8 mouse cellular contexts compared by ENCODE assay signal in genomic region chr5:30927945-30928529, GRCm38 (mm10). TPM values are rescaled to one million over a fixed set of nuclear protein-coding genes. Genes with fewer than 3 reads are reported as not detected.
DNase-seq lines count a peak whose midpoint lies in the region; ATAC-seq and TF ChIP-seq lines count a peak whose summit lies in the region.

No protein-coding gene starts in this region.

- no peaks in the 10 kb centered on the region for H3K36me3 ChIP-seq in heart, embryonic 10.5 days
- no peaks in the 10 kb centered on the region for H3K36me3 ChIP-seq in forebrain, embryonic 14.5 days (ENCODE audit: control insufficient read depth, insufficient read depth, low read length)
- H3K36me3 ChIP-seq in midbrain, postnatal 0 days (ENCODE audit: insufficient read depth, low read length): peaks cover under 1% of the 10 kb centered on the region; the same call in 1 of the 2 replicates

- no peak overlapping the region for H3K27ac ChIP-seq in heart, embryonic 10.5 days
- H3K27ac ChIP-seq in forebrain, embryonic 14.5 days (ENCODE audit: low read depth, low read length): no peak overlapping the region
- no peak overlapping the region for H3K27ac ChIP-seq in midbrain, postnatal 0 days (ENCODE audit: low read depth, low read length)

- no peak overlapping the region for H3K9ac ChIP-seq in forebrain, embryonic 14.5 days (ENCODE audit: low read length)
- H3K9ac ChIP-seq in midbrain, postnatal 0 days (replicated peaks; ENCODE audit: low read length, poor library complexity, severe bottlenecking): no peak overlapping the region

- no peak for TF ChIP-seq CTCF in midbrain, postnatal 0 days (IDR thresholded peaks at IDR 0.05)

- no peak for DNase-seq in heart, embryonic 10.5 days (ENCODE audit: low spot score)
- no peak for DNase-seq in heart, adult 8-10 months (ENCODE audit: low spot score)
- peak; percentile 57 for DNase-seq in ZHBTc4 (ENCODE audit: low read depth, low spot score)
- DNase-seq in forebrain, embryonic 14.5 days (ENCODE audit: low spot score): peak; percentile 77
- peak; percentile 33 for DNase-seq in kidney, postnatal 14 days
- peak; percentile 67 for DNase-seq in midbrain, postnatal 0 days (ENCODE audit: low spot score)
- DNase-seq in spleen, adult 12 weeks (ENCODE audit: low spot score): no peak

- peak overlapping the region; percentile 42 for H3K4me3 ChIP-seq in heart, embryonic 10.5 days
- H3K4me3 ChIP-seq in forebrain, embryonic 14.5 days (ENCODE audit: low read depth, low read length): no peak overlapping the region
- H3K4me3 ChIP-seq in midbrain, postnatal 0 days (ENCODE audit: low read depth, low read length): no peak overlapping the region

- ATAC-seq in forebrain, embryonic 14.5 days: peak; percentile 80
- ATAC-seq in midbrain, postnatal 0 days (ENCODE audit: low FRiP score): 0 out of 2 replicates have a peak, but pooled peaks have one; percentile 47
- no peak for ATAC-seq in erythroblast, adult 5-6 weeks (replicated peaks; ENCODE audit: low FRiP score, poor library complexity, severe bottlenecking)

- H3K4me1 ChIP-seq in heart, embryonic 10.5 days: peaks cover 13% of the 10 kb centered on the region
- H3K4me1 ChIP-seq in forebrain, embryonic 14.5 days (ENCODE audit: control insufficient read depth, insufficient read depth, low read length): no peaks in the 10 kb centered on the region
- H3K4me1 ChIP-seq in midbrain, postnatal 0 days (ENCODE audit: insufficient read depth, low read length): no peaks in the 10 kb centered on the region

- WGBS in heart, embryonic 10.5 days: 34% methylated on average over 7 of the region's 7 CpGs
- 44% methylated on average over 7 of the region's 7 CpGs for WGBS in forebrain, embryonic 14.5 days
- 42% methylated on average over 7 of the region's 7 CpGs for WGBS in midbrain, postnatal 0 days

- H3K27me3 ChIP-seq in heart, embryonic 10.5 days (ENCODE audit: insufficient read depth, poor library complexity, severe bottlenecking): peaks cover 8% of the 10 kb centered on the region; the same call in 1 of the 2 replicates
- H3K27me3 ChIP-seq in forebrain, embryonic 14.5 days (replicated peaks; ENCODE audit: control insufficient read depth, insufficient read depth, low read length): no peaks in the 10 kb centered on the region
- no peaks in the 10 kb centered on the region for H3K27me3 ChIP-seq in midbrain, postnatal 0 days (ENCODE audit: insufficient read depth, low read length)

- peak overlapping the region; percentile 31; the same call in 1 of the 2 replicates for H3K4me2 ChIP-seq in forebrain, embryonic 14.5 days (ENCODE audit: low read length)
- H3K4me2 ChIP-seq in midbrain, postnatal 0 days (ENCODE audit: low read depth, low read length, poor library complexity, severe bottlenecking): peak overlapping the region; percentile 36; the same call in 1 of the 2 replicates

- no peaks in the 10 kb centered on the region for H3K9me3 ChIP-seq in heart, embryonic 10.5 days
- H3K9me3 ChIP-seq in forebrain, embryonic 14.5 days (replicated peaks; ENCODE audit: control insufficient read depth, low read length): no peaks in the 10 kb centered on the region
- no peaks in the 10 kb centered on the region for H3K9me3 ChIP-seq in midbrain, postnatal 0 days (ENCODE audit: low read length)

RNA-seq across cellular contexts. Expression of gene Khk, which starts 6.8 kb away (rescaled TPM):
- polyA plus RNA-seq in heart, embryonic 10.5 days (2016; fragmentation: Nextera tagmentation; extraction: Ambion mirVana): 10.5 and 14.5 TPM in 2 replicates
- total RNA-seq in heart, adult 8-10 months (2022): 10 to 100 TPM; 23.8 to 31.8 (median 26.6) TPM
- 8.3 and 11.2 TPM in 2 replicates for polyA plus RNA-seq in forebrain, embryonic 14.5 days (2014; fragmentation: Nextera tagmentation; extraction: Ambion mirVana)
- total RNA-seq in midbrain, postnatal 0 days (2014; rRNA removed): 1.4 and 12.3 TPM in 2 replicates
- polyA plus RNA-seq in midbrain, postnatal 0 days (2015; fragmentation: Nextera tagmentation; extraction: Ambion mirVana): 14.3 and 17.6 TPM in 2 replicates
- total RNA-seq in erythroblast, adult 5-6 weeks (2015; ENCODE audit: low replicate concordance): 8.1 and 14.4 TPM in 2 replicates
- 9.2 and 12.4 TPM in 2 replicates for total RNA-seq in erythroblast, adult 5-6 weeks (2017; ENCODE audit: low replicate concordance)

RNA-seq across cellular contexts. Expression of gene Emilin1, which starts 14.8 kb away (rescaled TPM):
- polyA plus RNA-seq in heart, embryonic 10.5 days (2016; fragmentation: Nextera tagmentation; extraction: Ambion mirVana): 166 and 172 TPM in 2 replicates
- 10 to 100 TPM; 13.9 to 16.6 (median 16.0) TPM for total RNA-seq in heart, adult 8-10 months (2022)
- polyA plus RNA-seq in forebrain, embryonic 14.5 days (2014; fragmentation: Nextera tagmentation; extraction: Ambion mirVana): 8.6 and 11.6 TPM in 2 replicates
- 7.4 and 11.8 TPM in 2 replicates for total RNA-seq in midbrain, postnatal 0 days (2014; rRNA removed)
- polyA plus RNA-seq in midbrain, postnatal 0 days (2015; fragmentation: Nextera tagmentation; extraction: Ambion mirVana): 9.0 and 9.8 TPM in 2 replicates
- total RNA-seq in erythroblast, adult 5-6 weeks (2015; ENCODE audit: low replicate concordance): 16.9 and 28.8 TPM in 2 replicates
- 6.5 and 8.1 TPM in 2 replicates for total RNA-seq in erythroblast, adult 5-6 weeks (2017; ENCODE audit: low replicate concordance)

RNA-seq across cellular contexts. Expression of gene Cgref1, which starts 17.4 kb away (rescaled TPM):
- 5.5 and 6.0 TPM in 2 replicates for polyA plus RNA-seq in heart, embryonic 10.5 days (2016; fragmentation: Nextera tagmentation; extraction: Ambion mirVana)
- total RNA-seq in heart, adult 8-10 months (2022): under 1 TPM; 0.37 to 0.97 (median 0.60) TPM
- 21.4 and 26.2 TPM in 2 replicates for polyA plus RNA-seq in forebrain, embryonic 14.5 days (2014; fragmentation: Nextera tagmentation; extraction: Ambion mirVana)
- total RNA-seq in midbrain, postnatal 0 days (2014; rRNA removed): 162 and 185 TPM in 2 replicates
- polyA plus RNA-seq in midbrain, postnatal 0 days (2015; fragmentation: Nextera tagmentation; extraction: Ambion mirVana): 108 TPM in 2 replicates
- total RNA-seq in erythroblast, adult 5-6 weeks (2015; ENCODE audit: low replicate concordance): not detected in 2 replicates
- not detected in 2 replicates for total RNA-seq in erythroblast, adult 5-6 weeks (2017; ENCODE audit: low replicate concordance)

RNA-seq across cellular contexts. Expression of gene Ost4, which starts 20.4 kb away (rescaled TPM):
- 432 and 455 TPM in 2 replicates for polyA plus RNA-seq in heart, embryonic 10.5 days (2016; fragmentation: Nextera tagmentation; extraction: Ambion mirVana)
- 100 to 1,000 TPM; 140 to 164 (median 156) TPM for total RNA-seq in heart, adult 8-10 months (2022)
- 265 and 340 TPM in 2 replicates for polyA plus RNA-seq in forebrain, embryonic 14.5 days (2014; fragmentation: Nextera tagmentation; extraction: Ambion mirVana)
- total RNA-seq in midbrain, postnatal 0 days (2014; rRNA removed): 123 and 126 TPM in 2 replicates
- 175 and 201 TPM in 2 replicates for polyA plus RNA-seq in midbrain, postnatal 0 days (2015; fragmentation: Nextera tagmentation; extraction: Ambion mirVana)
- total RNA-seq in erythroblast, adult 5-6 weeks (2015; ENCODE audit: low replicate concordance): 167 and 176 TPM in 2 replicates
- total RNA-seq in erythroblast, adult 5-6 weeks (2017; ENCODE audit: low replicate concordance): 63.0 and 140 TPM in 2 replicates

RNA-seq across cellular contexts. Expression of gene Preb, which starts 32.1 kb away (rescaled TPM):
- polyA plus RNA-seq in heart, embryonic 10.5 days (2016; fragmentation: Nextera tagmentation; extraction: Ambion mirVana): 118 and 124 TPM in 2 replicates
- 10 to 100 TPM; 82.1 to 97.6 (median 89.6) TPM for total RNA-seq in heart, adult 8-10 months (2022)
- 79.3 and 92.0 TPM in 2 replicates for polyA plus RNA-seq in forebrain, embryonic 14.5 days (2014; fragmentation: Nextera tagmentation; extraction: Ambion mirVana)
- 37.6 and 37.7 TPM in 2 replicates for total RNA-seq in midbrain, postnatal 0 days (2014; rRNA removed)
- polyA plus RNA-seq in midbrain, postnatal 0 days (2015; fragmentation: Nextera tagmentation; extraction: Ambion mirVana): 89.6 and 101 TPM in 2 replicates
- 12.7 and 21.9 TPM in 2 replicates for total RNA-seq in erythroblast, adult 5-6 weeks (2015; ENCODE audit: low replicate concordance)
- 10.6 and 27.0 TPM in 2 replicates for total RNA-seq in erythroblast, adult 5-6 weeks (2017; ENCODE audit: low replicate concordance)

Comparison
In these comparisons a context has a peak if more than half of its experiments do, and no peak if none do; other contexts are left out.
1. DNase-seq: peak in ZHBTc4 (single experiment), forebrain, embryonic 14.5 days (single experiment), kidney, postnatal 14 days (single experiment) and midbrain, postnatal 0 days (single experiment); none in heart, embryonic 10.5 days (single experiment), heart, adult 8-10 months (single experiment) and spleen, adult 12 weeks (single experiment).
2. RNA of gene Cgref1, which starts 17.4 kb away (total RNA-seq): 162 to 185 TPM in midbrain, postnatal 0 days; 0.37 to 0.97 TPM in heart, adult 8-10 months and not detected in erythroblast, adult 5-6 weeks; every median in the first group is over 10 times any median in the second.